Mouse (Mus musculus) cortical plate, adult 2 months (tissue): ENCODE results near the gene Ppcs.

Experiments used
- CTCF ChIP-seq: fragments of 200-500 bp; IDR thresholded peaks from 2 replicates; pipeline ENCODE4 v1.5.1; 2011; ENCODE audit warnings: mild to moderate bottlenecking, control low read depth, low read length; ENCODE audit not compliant: insufficient read depth; ENCODE audit errors: extremely low read depth
- POLR2A ChIP-seq: fragments of 200-500 bp; IDR thresholded peaks from 2 replicates; pipeline ENCODE4 v1.6.1; 2011; ENCODE audit warnings: mild to moderate bottlenecking, low read length, control low read depth; ENCODE audit not compliant: insufficient read depth; ENCODE audit errors: extremely low read depth

DNA sequence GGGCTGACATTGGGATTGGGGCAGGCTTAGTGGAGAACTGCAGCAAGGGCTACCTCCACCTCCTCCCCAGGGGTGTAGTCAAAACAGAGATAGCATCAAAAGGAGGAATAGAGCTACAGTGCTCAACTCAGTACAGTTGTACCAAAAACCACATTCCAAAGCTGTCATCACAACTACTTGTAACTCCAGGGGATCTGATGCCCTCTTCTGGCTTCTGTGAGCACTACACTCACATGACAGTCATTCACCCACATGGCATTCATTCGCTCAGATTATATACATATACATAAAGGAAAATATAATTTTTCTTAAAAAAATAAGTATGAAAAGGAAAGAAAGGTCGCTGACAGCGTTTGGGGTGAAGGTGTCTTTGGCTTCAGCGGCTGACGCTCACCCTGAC, 38.1 kb upstream of the Ppcs start:
- TF ChIP-seq CTCF, result peak; percentile 22; the same call in 1 of the 2 replicates
- no peak for TF ChIP-seq POLR2A
